In genomic region chr15:87352812-87353211, GRCm38 (mm10) we compare ENCODE assay signal across 15 mouse cellular contexts.
"Had no signal": no experiment of that assay in that cellular context is flagged by ENCODE, and none has a peak within 500 bp of the region (broad histone marks: within the 10 kb centered on the region; RNA-seq: fewer than 3 reads in every experiment).

No protein-coding gene starts in this region.

- H3K9ac ChIP-seq: liver, embryonic 15.5 days; lung, embryonic 15.5 days; midbrain, embryonic 12.5 days; neural tube, embryonic 15.5 days had no signal

- H3K27ac ChIP-seq: left cerebral cortex, adult 2 months; limb, embryonic 10.5 days; liver, embryonic 15.5 days; lung, embryonic 15.5 days; macrophage; midbrain, embryonic 12.5 days; neural tube, embryonic 15.5 days had no signal

- H3K4me2 ChIP-seq: liver, embryonic 11.5 days; liver, embryonic 15.5 days; lung, embryonic 15.5 days; midbrain, embryonic 12.5 days; neural tube, embryonic 15.5 days had no signal

- DNase-seq: kidney, adult 8-10 months; kidney, postnatal 25 days; right cerebral cortex, adult 18-20 months; right cerebral cortex, postnatal 25 days; thymus, postnatal 36 days had no signal

- H3K36me3 ChIP-seq: limb, embryonic 10.5 days; liver, embryonic 15.5 days; lung, embryonic 15.5 days; midbrain, embryonic 12.5 days; neural tube, embryonic 15.5 days had no signal

- H3K9me3 ChIP-seq: limb, embryonic 10.5 days; liver, embryonic 15.5 days; lung, embryonic 15.5 days; midbrain, embryonic 12.5 days; neural tube, embryonic 15.5 days had no signal

- H3K27me3 ChIP-seq: liver, embryonic 15.5 days; lung, embryonic 15.5 days; megakaryocyte, embryonic 14.5 days; midbrain, embryonic 12.5 days; neural tube, embryonic 15.5 days had no signal

- H3K4me1 ChIP-seq: liver, embryonic 15.5 days; lung, embryonic 15.5 days; megakaryocyte, embryonic 14.5 days had no signal

- H3K4me3 ChIP-seq: left cerebral cortex, adult 2 months; limb, embryonic 10.5 days; liver, embryonic 15.5 days; lung, embryonic 15.5 days; megakaryocyte, embryonic 14.5 days; midbrain, embryonic 12.5 days; myocyte; neural tube, embryonic 15.5 days had no signal
